Mouse (Mus musculus) CH12.LX (cell line): ENCODE measurements around the gene Alg10b.

Source experiments
- CTCF ChIP-seq, 2 experiments: IDR thresholded peaks in 1 of 2; conservative IDR thresholded peaks in 1 of 2; 2 replicates each; pipeline ENCODE4 v1.5.1; 2011 to 2012; ENCODE audit warnings: low read depth in 2 of 2, low read length in 2 of 2, improper control_type of control experiment in 1 of 2, inconsistent platforms in 1 of 2, mild to moderate bottlenecking in 1 of 2, moderate library complexity in 1 of 2
- JUND ChIP-seq: conservative IDR thresholded peaks from 2 replicates; pipeline ENCODE4 v1.6.1; 2011; ENCODE audit warnings: low read depth, low read length, improper control_type of control experiment
- POLR2A ChIP-seq: IDR thresholded peaks from 2 replicates; pipeline ENCODE4 v1.6.1; 2011; ENCODE audit warnings: low read depth, mild to moderate bottlenecking, improper control_type of control experiment, low read length

- TF ChIP-seq JUND (no peak), POLR2A (no peak), CTCF (conservative IDR thresholded peaks at IDR 0.05 in 1 of 2, IDR thresholded peaks at IDR 0.05 in 1 of 2; ENCODE audit: low read depth in 2 of 2, low read length in 2 of 2) (no peak)
Observed at GRCm38 (mm10) chr15:90244081-90244480, 20.0 kb downstream of the Alg10b start.
